Mouse (Mus musculus): ENCODE measurements around the gene Zfp541. TPM values are rescaled to one million over a fixed set of nuclear protein-coding genes. Genes with fewer than 3 reads are reported as not detected.

Gene Zfp541
- total and polyA plus RNA-seq, 3 experiments, result 0.01 TPM; not detected in 2

DNA sequence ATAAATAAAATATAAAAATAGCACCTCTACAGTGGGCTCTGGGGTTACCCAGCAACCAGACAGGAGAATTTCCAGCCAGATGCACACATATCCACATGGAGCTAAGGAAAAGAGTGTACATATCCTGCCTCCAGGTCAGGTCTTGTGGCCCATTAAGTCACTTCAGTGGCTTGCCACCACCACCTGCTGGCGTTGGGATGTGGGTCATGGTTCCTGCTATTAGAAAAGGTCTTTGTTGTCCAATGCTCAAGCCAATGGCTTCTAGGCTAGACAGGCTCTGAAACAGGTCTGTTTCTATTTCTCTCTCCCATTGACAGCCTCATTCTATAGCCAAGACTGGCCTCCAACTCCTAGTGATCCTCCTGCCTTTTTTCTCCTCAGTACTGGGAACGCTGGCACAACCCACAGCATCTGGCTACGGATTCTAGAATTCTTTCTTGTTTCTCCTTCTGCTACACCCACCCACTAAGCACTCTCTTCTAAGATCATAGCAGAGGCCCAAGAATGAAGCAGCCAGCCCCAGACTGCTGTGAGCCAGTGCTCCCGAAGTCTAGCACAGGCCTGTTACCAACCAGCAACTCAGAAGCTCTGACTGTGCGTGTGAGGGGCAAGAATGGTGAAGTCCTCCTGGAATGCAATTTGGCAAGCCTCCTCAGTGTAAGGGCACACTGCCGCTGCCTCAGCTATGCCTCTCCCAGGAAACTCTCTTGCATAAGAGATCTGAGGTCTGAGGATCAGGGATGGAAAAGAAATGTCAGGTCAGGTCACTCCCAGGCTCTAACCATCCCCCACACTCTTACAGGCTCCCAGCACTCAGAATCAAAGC, 33.3 kb upstream of the Zfp541 start:
- no peaks in the 10 kb centered on the region for H3K27me3 ChIP-seq (ENCODE audit: control insufficient read depth in 1 of 2, insufficient read depth in 2 of 2, low read length in 2 of 2)
- peaks cover 0 to 11% of the 10 kb centered on the region in 2 experiments; a peak in 2 of 4 replicates for H3K4me1 ChIP-seq (ENCODE audit: control insufficient read depth in 1 of 2, insufficient read depth in 2 of 2, low read length in 2 of 2)

DNA sequence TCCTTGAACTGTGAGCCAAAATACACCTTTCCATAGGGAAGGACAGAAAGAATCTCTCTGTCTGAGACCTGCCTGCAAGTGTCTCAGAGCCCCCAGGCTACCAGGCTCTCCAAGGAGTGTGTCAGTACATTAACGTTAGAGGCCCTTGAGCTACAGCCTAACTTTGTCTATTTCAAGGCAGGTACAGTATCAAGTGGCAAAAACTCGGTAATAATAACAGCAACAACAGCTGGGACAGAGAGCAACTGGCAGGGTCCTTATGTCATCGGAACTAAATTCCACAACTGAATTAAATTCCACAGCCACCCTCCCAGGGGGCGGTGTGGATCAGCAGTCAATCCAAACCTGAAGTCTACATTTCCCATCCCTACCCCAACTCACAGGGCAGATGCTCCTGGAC, 30.5 kb upstream of the Zfp541 start:
- no peaks in the 10 kb centered on the region for H3K27me3 ChIP-seq (ENCODE audit: control insufficient read depth in 1 of 2, insufficient read depth in 2 of 2, low read length in 2 of 2)
- H3K4me3 ChIP-seq (ENCODE audit: control insufficient read depth in 1 of 2, insufficient read depth in 1 of 2, low read depth in 2 of 2, low read length in 2 of 2), result no peak overlapping the region
- TF ChIP-seq JUND (IDR thresholded peaks at IDR 0.05; ENCODE audit: low read depth, low read length) (no peak), ETS1 (IDR thresholded peaks at IDR 0.05; ENCODE audit: low read depth, low read length) (no peak), ZKSCAN1 (IDR thresholded peaks at IDR 0.05; ENCODE audit: low read depth, low read length) (no peak), BHLHE40 (IDR thresholded peaks at IDR 0.05; ENCODE audit: borderline replicate concordance, low read depth, low read length) (no peak), MAZ (IDR thresholded peaks at IDR 0.05; ENCODE audit: low read depth, low read length) (no peak), POLR2AphosphoS5 (IDR thresholded peaks at IDR 0.05; ENCODE audit: borderline replicate concordance, low read depth, low read length) (no peak), SIN3A (IDR thresholded peaks at IDR 0.05; ENCODE audit: low read length) (no peak), RCOR1 (IDR thresholded peaks at IDR 0.05; ENCODE audit: low read depth, low read length) (no peak), TAL1 (IDR thresholded peaks at IDR 0.05; ENCODE audit: low read length) (no peak), CHD1 (IDR thresholded peaks at IDR 0.05; ENCODE audit: low read depth, low read length) (no peak), MAX (IDR thresholded peaks at IDR 0.05; ENCODE audit: low read length) (no peak), NELFE (IDR thresholded peaks at IDR 0.05; ENCODE audit: low read depth, low read length) (no peak), USF1 (IDR thresholded peaks at IDR 0.05; ENCODE audit: low read depth, low read length) (no peak)
- H3K27ac ChIP-seq (ENCODE audit: control insufficient read depth, low read depth, low read length), result no peak overlapping the region
- DNase-seq (ENCODE audit: low read depth, low spot score), result no peak
- no peaks in the 10 kb centered on the region for H3K9me3 ChIP-seq (replicated peaks; ENCODE audit: insufficient read depth, low read length)
- peaks cover 0 to 12% of the 10 kb centered on the region in 2 experiments; a peak in 3 of 4 replicates for H3K4me1 ChIP-seq (ENCODE audit: control insufficient read depth in 1 of 2, insufficient read depth in 2 of 2, low read length in 2 of 2)
- H3K9ac ChIP-seq (ENCODE audit: control insufficient read depth, low read depth, low read length, poor library complexity, severe bottlenecking), result no peak overlapping the region
- peaks cover 10% of the 10 kb centered on the region for H3K79me2 ChIP-seq (ENCODE audit: control insufficient read depth, insufficient read depth, low read length, poor library complexity)
- peaks cover 0 to 8% of the 10 kb centered on the region in 2 experiments; a peak in 1 of 4 replicates for H3K36me3 ChIP-seq (ENCODE audit: control insufficient read depth in 1 of 2, insufficient read depth in 2 of 2, low read length in 2 of 2)

More for the DNA sequence above, 33.3 kb upstream of the Zfp541 start:
- no peak overlapping the region for H3K27ac ChIP-seq (ENCODE audit: control insufficient read depth, low read depth, low read length)
- no peak overlapping the region for H3K4me3 ChIP-seq (ENCODE audit: control insufficient read depth in 1 of 2, insufficient read depth in 1 of 2, low read depth in 2 of 2, low read length in 2 of 2)
- no peaks in the 10 kb centered on the region for H3K9me3 ChIP-seq (replicated peaks; ENCODE audit: insufficient read depth, low read length)
- TF ChIP-seq RAD21 (IDR thresholded peaks at IDR 0.05; ENCODE audit: low read depth, low read length), result no peak
- no peak for TF ChIP-seq ZC3H11A (IDR thresholded peaks at IDR 0.05; ENCODE audit: low read depth, low read length)
- no peak for TF ChIP-seq ZMIZ1 (IDR thresholded peaks at IDR 0.05; ENCODE audit: low read depth, low read length)
- no peak for TF ChIP-seq ZNF384 (IDR thresholded peaks at IDR 0.05; ENCODE audit: low read depth, low read length)
- TF ChIP-seq KAT2A (conservative IDR thresholded peaks at IDR 0.05; ENCODE audit: low read depth, low read length), result no peak
- no peak for TF ChIP-seq TBP (IDR thresholded peaks at IDR 0.05; ENCODE audit: low read depth, low read length)
- no peak for TF ChIP-seq CHD2 (IDR thresholded peaks at IDR 0.05; ENCODE audit: low read length)
- no peak for TF ChIP-seq ELF1 (IDR thresholded peaks at IDR 0.05; ENCODE audit: low read depth, low read length)
- H3K36me3 ChIP-seq (ENCODE audit: control insufficient read depth in 1 of 2, insufficient read depth in 2 of 2, low read length in 2 of 2), result peaks cover 0 to 9% of the 10 kb centered on the region in 2 experiments; a peak in 2 of 4 replicates
- 0 out of 2 replicates have a peak, but pooled peaks cover 9% of the 10 kb centered on the region for H3K79me2 ChIP-seq (ENCODE audit: control insufficient read depth, insufficient read depth, low read length, poor library complexity)
- DNase-seq (ENCODE audit: low read depth, low spot score), result no peak
- H3K9ac ChIP-seq (ENCODE audit: control insufficient read depth, low read depth, low read length, poor library complexity, severe bottlenecking), result no peak overlapping the region
